Mouse (Mus musculus) megakaryocyte, embryonic 14.5 days (primary cell): ENCODE data around the gene Armc8. TPM values are rescaled to one million over a fixed set of nuclear protein-coding genes. Genes with fewer than 3 reads are reported as not detected.
A peak's percentile ranks its signal among the peaks of the same experiment; 100 is the strongest.

Experiments used
- H3K27me3 ChIP-seq: replicated peaks from 2 replicates; pipeline ENCODE3; 2012; ENCODE audit warnings: inconsistent platforms
- H3K36me3 ChIP-seq: replicated peaks from 2 replicates; pipeline ENCODE3; 2012; ENCODE audit warnings: low read length, inconsistent platforms, mixed read lengths
- H3K4me1 ChIP-seq: 2 replicates; pipeline ENCODE4 v1.6.1; 2012; ENCODE audit warnings: inconsistent platforms
- H3K4me3 ChIP-seq: replicated peaks from 2 replicates; pipeline ENCODE3; 2012; ENCODE audit warnings: moderate library complexity, mild to moderate bottlenecking, inconsistent platforms
- H3K9me3 ChIP-seq: 2 replicates; pipeline ENCODE4 v1.6.1; 2012; ENCODE audit warnings: inconsistent platforms
- FLI1 ChIP-seq: IDR thresholded peaks from 2 replicates; pipeline ENCODE4 v1.6.1; 2012; ENCODE audit warnings: low read length, inconsistent platforms, mixed read lengths
- GATA1 ChIP-seq: IDR thresholded peaks from 3 replicates; pipeline ENCODE4 v1.6.1; 2012; ENCODE audit warnings: mixed read lengths, low read length, inconsistent platforms, borderline replicate concordance
- polyA plus RNA-seq: library from polyadenylated mRNA; stranded (reverse); fragments of >175 nt; gene quantifications from 2 replicates; pipeline ENCODE4 v1.2.3, GENCODE M21; 2012; ENCODE audit warnings: low replicate concordance; ENCODE audit not compliant: insufficient read depth

Gene Armc8
- polyA plus RNA-seq, 1 experiment: 1.1 TPM

- H3K4me3 ChIP-seq: peak within 1 kb of the TSS; percentile 60
- no peaks in the 10 kb centered on the region for H3K9me3 ChIP-seq
- H3K27me3 ChIP-seq: peaks cover 41% of the 10 kb centered on the region
- peaks cover 7% of the 10 kb centered on the region; the same call in 1 of the 2 replicates for H3K4me1 ChIP-seq
- no peaks in the 10 kb centered on the region for H3K36me3 ChIP-seq
- TF ChIP-seq FLI1: no peak
- no peak for TF ChIP-seq GATA1
Observed at GRCm38 (mm10) chr9:99451161-99451560, 117.5 kb downstream of the Armc8 start, which contains the start of gene Nme9. TSS of gene Nme9 (plus strand) at chr9:99451475.

DNA sequence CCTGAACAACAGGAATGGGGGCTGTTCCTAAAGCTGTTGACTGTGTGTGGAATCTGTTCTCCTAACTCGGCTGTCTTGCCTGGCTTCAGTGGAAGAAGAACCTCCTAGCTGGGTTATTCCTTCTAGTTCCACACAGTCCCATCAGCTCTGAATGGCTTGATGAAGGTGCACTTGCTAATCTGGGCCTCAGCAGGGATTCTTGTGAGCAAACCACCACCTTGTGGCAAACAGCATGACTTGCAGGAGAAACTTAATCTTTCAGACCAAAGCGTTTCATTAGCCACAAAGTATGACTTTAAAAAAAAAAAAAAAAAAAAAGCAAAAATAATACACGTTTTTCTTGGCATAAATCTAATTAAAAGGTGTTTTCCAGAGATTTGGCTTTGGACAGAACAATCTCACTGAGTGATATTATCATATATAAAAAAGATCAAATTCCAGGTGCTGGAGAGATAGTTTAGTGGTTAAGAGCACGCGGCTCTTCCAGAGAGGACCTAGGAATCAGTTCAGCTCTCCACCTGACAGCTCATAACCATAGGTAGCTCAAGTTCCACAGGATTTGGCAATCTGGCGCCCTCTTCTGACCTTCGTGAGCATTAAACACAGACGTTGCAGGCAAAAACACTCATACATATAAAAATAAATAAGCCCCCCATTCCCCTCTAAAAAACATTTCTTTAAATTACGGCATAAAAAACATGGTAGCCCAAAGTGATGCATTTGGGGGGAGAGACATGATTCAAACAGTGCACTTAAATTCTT is 118.6 kb downstream of the Armc8 start:
- no peak for TF ChIP-seq FLI1
- no peak for TF ChIP-seq GATA1
- Histone ChIP-seq H3K36me3 (no peaks in the 10 kb centered on the region), H3K9me3 (no peaks in the 10 kb centered on the region), H3K4me1 (peaks cover 7% of the 10 kb centered on the region; the same call in 1 of the 2 replicates), H3K4me3 (no peak overlapping the region), H3K27me3 (peaks cover 42% of the 10 kb centered on the region)

DNA sequence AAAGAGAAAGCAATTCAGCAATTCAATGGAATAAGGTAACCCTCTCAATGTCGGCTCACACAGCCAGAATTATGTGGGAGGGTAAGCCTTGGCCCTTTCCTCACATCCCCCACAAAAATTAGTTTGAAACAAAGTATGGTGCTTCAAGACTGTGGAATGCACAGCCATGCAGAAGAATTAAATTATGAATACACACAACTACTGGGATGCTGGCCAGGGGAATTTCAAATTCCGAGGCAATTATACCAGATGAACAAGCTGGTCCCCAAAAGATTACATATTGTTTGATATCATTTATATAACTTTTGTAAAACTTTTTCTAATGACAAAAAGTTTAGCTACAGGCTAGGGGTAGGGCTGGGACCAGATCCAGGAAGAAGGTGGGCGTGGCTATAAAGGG is 121.4 kb downstream of the Armc8 start:
- H3K9me3 ChIP-seq: no peaks in the 10 kb centered on the region
- peaks cover 36% of the 10 kb centered on the region for H3K27me3 ChIP-seq
- no peaks in the 10 kb centered on the region for H3K36me3 ChIP-seq
- peaks cover 7% of the 10 kb centered on the region; the same call in 1 of the 2 replicates for H3K4me1 ChIP-seq
- H3K4me3 ChIP-seq: no peak overlapping the region
- TF ChIP-seq GATA1: no peak
- no peak for TF ChIP-seq FLI1

GRCm38 (mm10) chr9:99446259-99446658 is 122.4 kb downstream of the Armc8 start:
- H3K4me3 ChIP-seq: no peak overlapping the region
- H3K36me3 ChIP-seq: no peaks in the 10 kb centered on the region
- TF ChIP-seq FLI1 (no peak), GATA1 (no peak)
- peaks cover 13% of the 10 kb centered on the region; the same call in 1 of the 2 replicates for H3K4me1 ChIP-seq
- H3K9me3 ChIP-seq: no peaks in the 10 kb centered on the region
- H3K27me3 ChIP-seq: peaks cover 35% of the 10 kb centered on the region

GRCm38 (mm10) chr9:99444590-99445178 is 124.0 kb downstream of the Armc8 start:
- H3K4me3 ChIP-seq: no peak overlapping the region
- no peaks in the 10 kb centered on the region for H3K36me3 ChIP-seq
- peaks cover 34% of the 10 kb centered on the region for H3K27me3 ChIP-seq
- TF ChIP-seq GATA1: no peak
- TF ChIP-seq FLI1: no peak
- H3K9me3 ChIP-seq: no peaks in the 10 kb centered on the region
- peaks cover 7% of the 10 kb centered on the region; the same call in 1 of the 2 replicates for H3K4me1 ChIP-seq

GRCm38 (mm10) chr9:99441647-99442433 is 126.9 kb downstream of the Armc8 start:
- Histone ChIP-seq H3K27me3 (peaks cover 56% of the 10 kb centered on the region), H3K4me1 (peaks cover 10% of the 10 kb centered on the region), H3K9me3 (no peaks in the 10 kb centered on the region), H3K36me3 (no peaks in the 10 kb centered on the region), H3K4me3 (peak overlapping the region; percentile 78)
- no peak for TF ChIP-seq FLI1
- peak; percentile 64; the same call in 1 of the 3 replicates for TF ChIP-seq GATA1

DNA sequence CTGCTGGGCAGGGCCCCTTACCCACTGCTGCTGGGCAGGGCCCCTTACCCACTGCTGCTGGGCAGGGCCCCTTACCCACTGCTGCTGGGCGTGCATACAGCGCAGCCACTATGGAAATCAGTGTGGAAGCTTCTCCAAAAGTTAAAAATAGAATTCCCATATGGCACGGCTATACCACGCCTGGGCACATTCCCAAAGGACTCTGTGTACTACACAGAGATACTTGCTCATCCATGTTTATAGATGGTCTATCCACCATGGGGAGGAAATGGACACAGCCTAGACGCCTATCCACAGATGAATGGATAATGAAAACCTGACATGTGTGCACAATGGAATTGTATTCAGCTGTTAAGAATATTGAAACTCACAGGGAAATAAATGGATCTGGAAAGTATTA is 127.8 kb downstream of the Armc8 start:
- no peak for TF ChIP-seq GATA1
- TF ChIP-seq FLI1: no peak
- Histone ChIP-seq H3K27me3 (peaks cover 65% of the 10 kb centered on the region), H3K4me3 (no peak overlapping the region), H3K4me1 (peaks cover 19% of the 10 kb centered on the region), H3K36me3 (no peaks in the 10 kb centered on the region), H3K9me3 (no peaks in the 10 kb centered on the region)

DNA sequence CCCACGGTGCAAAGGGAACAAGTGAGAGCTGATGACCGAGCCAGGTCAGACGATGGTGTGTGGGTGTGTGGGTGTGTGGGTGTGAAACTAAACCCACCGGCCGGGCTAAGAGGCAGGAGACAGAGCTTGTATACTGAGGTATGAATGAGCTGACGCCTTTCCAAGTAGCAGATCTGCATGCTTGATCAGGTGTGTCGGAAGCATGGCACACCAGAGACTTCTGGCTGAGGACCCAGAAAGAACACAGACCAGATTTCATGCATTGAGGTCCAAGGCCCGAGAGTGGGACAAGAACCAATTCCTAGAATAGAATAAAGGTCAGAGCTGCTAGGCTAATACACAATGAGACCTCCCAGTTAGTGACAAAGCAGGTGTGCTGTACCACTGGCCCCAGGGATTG is 129.6 kb downstream of the Armc8 start:
- no peak for TF ChIP-seq GATA1
- TF ChIP-seq FLI1: no peak
- H3K4me1 ChIP-seq: peaks cover 22% of the 10 kb centered on the region
- H3K36me3 ChIP-seq: no peaks in the 10 kb centered on the region
- H3K4me3 ChIP-seq: no peak overlapping the region
- H3K27me3 ChIP-seq: peaks cover 76% of the 10 kb centered on the region
- H3K9me3 ChIP-seq: no peaks in the 10 kb centered on the region

DNA sequence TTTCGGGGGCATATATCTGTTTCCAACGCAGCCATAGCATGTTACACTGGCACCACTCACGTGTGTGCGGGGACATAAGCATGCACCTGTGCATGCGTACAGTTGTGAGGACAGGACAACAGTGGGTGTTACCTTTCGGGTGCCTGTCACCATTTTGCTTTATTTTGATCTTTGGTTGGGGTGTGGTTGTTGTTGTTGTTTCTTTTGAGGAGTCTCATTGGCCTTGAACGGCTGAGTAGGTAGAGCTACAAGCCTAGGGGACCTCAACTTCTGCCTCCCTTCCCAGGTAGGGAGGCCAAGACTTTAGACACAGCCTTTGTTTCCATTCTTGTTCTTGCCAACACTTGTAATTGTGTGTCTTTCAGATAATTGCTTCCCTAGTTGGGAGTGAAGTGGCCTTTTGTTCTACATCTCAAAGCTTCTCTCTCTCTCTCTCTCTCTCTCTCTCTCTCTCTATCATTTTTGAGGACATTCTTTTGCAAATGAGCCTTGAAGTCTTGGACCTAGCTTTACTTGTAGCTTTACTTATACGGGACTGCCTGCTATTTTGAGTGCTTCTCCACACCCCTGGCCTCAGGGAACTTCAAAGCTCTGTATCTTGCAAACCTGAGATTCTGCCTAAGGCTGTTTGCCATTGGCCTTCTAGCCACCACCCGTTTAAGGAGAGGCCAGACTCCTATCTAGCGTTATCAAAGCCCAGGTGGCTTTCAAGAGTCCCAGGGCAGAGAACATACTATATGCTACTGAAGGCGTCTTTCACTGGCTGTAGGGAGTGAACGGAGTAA is 130.7 kb downstream of the Armc8 start:
- Histone ChIP-seq H3K4me1 (peaks cover 22% of the 10 kb centered on the region), H3K4me3 (no peak overlapping the region), H3K36me3 (no peaks in the 10 kb centered on the region), H3K9me3 (no peaks in the 10 kb centered on the region), H3K27me3 (peaks cover 83% of the 10 kb centered on the region)
- TF ChIP-seq GATA1 (no peak), FLI1 (no peak)
